28 mouse cellular contexts compared by ENCODE assay signal in the genomic region with DNA sequence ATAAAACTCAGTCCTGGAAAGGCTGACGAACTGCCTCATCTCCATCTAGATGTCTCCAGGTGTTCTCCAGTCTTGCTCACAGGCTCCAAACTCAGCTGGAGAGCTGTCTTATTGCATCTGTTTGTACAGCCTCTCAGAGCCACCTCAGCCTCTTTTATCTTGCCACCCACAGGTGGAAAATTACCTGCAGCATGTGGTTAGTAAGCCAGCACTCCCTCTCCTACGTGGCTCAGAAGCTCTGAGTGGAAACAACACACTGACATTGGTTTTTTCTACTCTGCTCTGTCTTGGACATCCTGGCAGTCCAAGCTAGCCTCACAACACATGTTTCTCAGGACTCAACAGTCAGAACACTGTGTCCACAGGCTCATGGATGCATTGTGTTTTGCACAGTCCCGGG.
DNase-seq lines count a peak whose midpoint lies in the region; ATAC-seq and TF ChIP-seq lines count a peak whose summit lies in the region.
"Had no signal": no experiment of that assay in that cellular context is flagged by ENCODE, and none has a peak within 500 bp of the region (broad histone marks: within the 10 kb centered on the region; RNA-seq: fewer than 3 reads in every experiment).

No protein-coding gene starts in this region.

- intact Hi-C loops in heart, adult 2 months (cut with DNase I): loop anchor here (2.0 kb wide), 1 partner anchor 14 kb away; no protein-coding TSS in a partner anchor

- H3K27ac ChIP-seq in heart, adult 2 months: peak overlapping the region; percentile 44; the same call in 1 of the 2 replicates
- H3K27ac ChIP-seq in intestine, embryonic 16.5 days (ENCODE audit: low read length): no peak overlapping the region
- H3K27ac ChIP-seq: embryonic facial prominence, embryonic 12.5 days; heart, embryonic 13.5 days; limb, embryonic 13.5 days; lung, embryonic 15.5 days; midbrain, embryonic 10.5 days; midbrain, embryonic 15.5 days; neural tube, embryonic 13.5 days had no signal

- no peak overlapping the region for H3K4me2 ChIP-seq in intestine, embryonic 16.5 days (ENCODE audit: low read depth, low read length)
- H3K4me2 ChIP-seq: embryonic facial prominence, embryonic 12.5 days; heart, embryonic 13.5 days; limb, embryonic 13.5 days; liver, embryonic 11.5 days; lung, embryonic 15.5 days; midbrain, embryonic 15.5 days; neural tube, embryonic 13.5 days had no signal

- no peak for TF ChIP-seq CTCF in heart, adult 2 months (IDR thresholded peaks at IDR 0.05)

- TF ChIP-seq POLR2A in heart, adult 2 months (IDR thresholded peaks at IDR 0.05; ENCODE audit: insufficient read depth, low read depth, low read length): no peak

- peak; percentile 73 for ATAC-seq in CD4-positive, CD25-positive, alpha-beta regulatory T cell, adult 4 months
- no peak for ATAC-seq in intestine, embryonic 16.5 days
- ATAC-seq: forebrain, embryonic 14.5 days; hindbrain, embryonic 16.5 days; intestine, postnatal 0 days; midbrain, embryonic 15.5 days had no signal

- no peaks in the 10 kb centered on the region for H3K9me3 ChIP-seq in intestine, embryonic 16.5 days (ENCODE audit: control insufficient read depth, low read length)
- H3K9me3 ChIP-seq: embryonic facial prominence, embryonic 12.5 days; heart, embryonic 13.5 days; limb, embryonic 13.5 days; lung, embryonic 15.5 days; midbrain, embryonic 10.5 days; midbrain, embryonic 15.5 days; neural tube, embryonic 13.5 days had no signal

- H3K4me1 ChIP-seq in heart, adult 2 months (ENCODE audit: control insufficient read depth, insufficient read depth, low read length): peaks cover 35% of the 10 kb centered on the region
- no peaks in the 10 kb centered on the region for H3K4me1 ChIP-seq in intestine, embryonic 16.5 days (ENCODE audit: control insufficient read depth, insufficient read depth, low read length)
- H3K4me1 ChIP-seq: limb, embryonic 13.5 days; midbrain, embryonic 15.5 days had no signal

- no peak overlapping the region for H3K4me3 ChIP-seq in heart, adult 2 months
- H3K4me3 ChIP-seq in intestine, embryonic 16.5 days (ENCODE audit: low read length): no peak overlapping the region
- H3K4me3 ChIP-seq: embryonic facial prominence, embryonic 12.5 days; heart, embryonic 13.5 days; limb, embryonic 13.5 days; lung, embryonic 15.5 days; midbrain, embryonic 10.5 days; midbrain, embryonic 15.5 days; myocyte; neural tube, embryonic 13.5 days had no signal

- no peak overlapping the region for H3K9ac ChIP-seq in heart, adult 2 months (ENCODE audit: low read depth, low read length)
- H3K9ac ChIP-seq in intestine, embryonic 16.5 days (ENCODE audit: low read depth, low read length): no peak overlapping the region
- H3K9ac ChIP-seq: embryonic facial prominence, embryonic 12.5 days; heart, embryonic 13.5 days; limb, embryonic 13.5 days; lung, embryonic 15.5 days; midbrain, embryonic 15.5 days; neural tube, embryonic 13.5 days had no signal

- H3K79me2 ChIP-seq in heart, adult 2 months (replicated peaks; ENCODE audit: control insufficient read depth, insufficient read depth, low read length): peaks cover 2% of the 10 kb centered on the region; the same call in 1 of the 2 replicates

- peaks cover 23% of the 10 kb centered on the region for H3K36me3 ChIP-seq in heart, adult 2 months (ENCODE audit: control insufficient read depth, insufficient read depth, low read length)
- H3K36me3 ChIP-seq in intestine, embryonic 16.5 days (ENCODE audit: control insufficient read depth, insufficient read depth, low read length): no peaks in the 10 kb centered on the region
- H3K36me3 ChIP-seq: embryonic facial prominence, embryonic 12.5 days; heart, embryonic 13.5 days; limb, embryonic 13.5 days; lung, embryonic 15.5 days; midbrain, embryonic 10.5 days; midbrain, embryonic 15.5 days; neural tube, embryonic 13.5 days had no signal

- DNase-seq in heart, adult 2 months: no peak
- no peak for DNase-seq in heart, adult 18-20 months
- peak; percentile 64 for DNase-seq in CD4-positive helper T cell, adult 2 months (ENCODE audit: low read depth, low spot score)
- DNase-seq in induced T-regulatory cell, adult 2 months (ENCODE audit: low read depth): peak; percentile 44
- no peak for DNase-seq in MN1 (ENCODE audit: low spot score)
- DNase-seq: adrenal gland, adult 2 months; adrenal gland, postnatal 36 days; cerebellum, adult 8-10 months; embryo, embryonic 11 days; heart, postnatal 10 days; kidney, adult 9 months; kidney, postnatal 10 days; layer of hippocampus, adult 9-11 months; thymus, postnatal 14 days had no signal

- 59% methylated on average over 3 of the region's 3 CpGs for WGBS in heart, adult 2 months
- 72% methylated on average over 3 of the region's 3 CpGs for WGBS in intestine, embryonic 16.5 days

- no peaks in the 10 kb centered on the region for H3K27me3 ChIP-seq in heart, adult 2 months (ENCODE audit: control insufficient read depth, insufficient read depth, low read length)
- no peaks in the 10 kb centered on the region for H3K27me3 ChIP-seq in intestine, embryonic 16.5 days (replicated peaks; ENCODE audit: control insufficient read depth, insufficient read depth, low read length)
- H3K27me3 ChIP-seq: embryonic facial prominence, embryonic 12.5 days; heart, embryonic 13.5 days; lung, embryonic 15.5 days; midbrain, embryonic 15.5 days; neural tube, embryonic 13.5 days had no signal

- no peak for TF ChIP-seq EP300 in heart, adult 2 months (IDR thresholded peaks at IDR 0.05; ENCODE audit: insufficient read depth, low read depth, low read length)

Comparison
In these comparisons a context has a peak if more than half of its experiments do, and no peak if none do; other contexts are left out.
1. DNase-seq: peak in CD4-positive helper T cell, adult 2 months (single experiment) and induced T-regulatory cell, adult 2 months (single experiment); none in heart, adult 2 months (0 of 2), heart, adult 18-20 months (0 of 2) and MN1 (single experiment).